Mouse (Mus musculus): Measurements from ENCODE around the gene Olfm2. TPM values are rescaled to one million over a fixed set of nuclear protein-coding genes. Genes with fewer than 3 reads are reported as not detected.
A peak's percentile ranks its signal among the peaks of the same experiment; 100 is the strongest.

Olfm2 gene
- polyA plus RNA-seq, 1 experiment from 2014 or later, result 202 TPM

DNA sequence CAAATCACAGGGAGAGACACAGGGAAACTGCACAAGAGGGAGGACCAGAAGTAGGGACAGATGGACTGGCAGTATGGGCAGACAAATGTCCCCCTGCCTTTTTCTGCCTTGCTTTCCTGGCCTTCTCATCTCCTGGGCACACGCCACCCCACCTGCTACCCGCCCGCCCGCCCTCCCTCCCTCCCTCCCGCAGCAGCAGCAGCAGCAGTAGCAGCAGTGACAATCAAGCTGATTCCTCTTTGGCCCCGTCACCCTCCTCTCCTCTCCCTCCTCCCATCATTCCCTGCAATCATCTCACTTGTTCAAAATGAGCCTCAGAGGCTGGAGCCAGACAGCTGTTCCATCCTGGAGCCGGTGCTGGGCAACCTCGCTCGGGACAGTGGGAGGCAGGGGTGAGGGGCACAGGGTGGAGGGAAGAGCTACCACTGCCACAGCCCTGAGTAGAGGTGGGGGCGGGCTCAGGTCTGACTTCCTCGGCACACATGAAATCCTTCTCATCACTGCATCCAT is 32.6 kb downstream of the Olfm2 start:
- Histone ChIP-seq H3K4me2 (ENCODE audit: low read depth, low read length) (no peak overlapping the region), H3K27ac (ENCODE audit: low read depth, low read length) (peak overlapping the region; percentile 75), H3K4me1 (ENCODE audit: control insufficient read depth, insufficient read depth, low read length) (peaks cover 14% of the 10 kb centered on the region; the same call in 1 of the 2 replicates), H3K4me3 (ENCODE audit: low read depth, low read length) (no peak overlapping the region), H3K9me3 (ENCODE audit: control insufficient read depth, low read length) (no peaks in the 10 kb centered on the region; the same call in 1 of the 2 replicates), H3K9ac (replicated peaks; ENCODE audit: low read depth, low read length) (no peak overlapping the region), H3K36me3 (ENCODE audit: control insufficient read depth, insufficient read depth, low read length) (no peaks in the 10 kb centered on the region), H3K27me3 (ENCODE audit: control insufficient read depth, insufficient read depth, low read length) (no peaks in the 10 kb centered on the region)
- peak; percentile 80 for ATAC-seq (ENCODE audit: low read depth)
- WGBS, result 18% methylated on average over 11 of the region's 11 CpGs

DNA sequence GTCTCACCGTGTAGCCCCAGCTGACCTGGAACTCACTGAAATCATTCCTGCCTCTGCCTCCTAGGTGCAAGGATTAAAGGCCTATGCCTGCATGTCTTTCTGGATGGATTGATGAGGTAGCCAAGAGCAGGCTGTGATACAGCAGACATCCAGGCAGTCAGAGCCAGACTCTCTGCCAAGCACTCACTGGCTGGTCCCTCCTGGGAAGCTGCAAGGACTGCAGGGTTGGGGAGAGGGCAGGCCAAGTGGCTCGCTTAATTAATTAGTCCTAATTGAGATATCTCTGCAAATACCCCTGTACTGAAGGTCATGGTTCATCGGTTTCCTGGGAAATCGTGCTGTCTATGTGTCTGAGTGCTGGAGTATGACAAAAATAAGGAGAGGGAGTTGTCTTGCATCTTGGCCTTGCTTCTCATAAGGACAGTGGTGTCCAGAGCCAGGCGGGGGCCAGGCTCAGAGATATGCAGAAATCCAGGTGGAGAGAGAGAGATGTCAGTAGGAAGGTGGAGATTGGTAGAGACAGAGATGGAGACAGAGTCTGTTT is 33.1 kb downstream of the Olfm2 start:
- H3K36me3 ChIP-seq (ENCODE audit: control insufficient read depth, insufficient read depth, low read length), result no peaks in the 10 kb centered on the region
- 55% methylated on average over 5 of the region's 5 CpGs for WGBS
- H3K4me3 ChIP-seq (ENCODE audit: low read depth, low read length), result no peak overlapping the region
- peak; percentile 36; the same call in 1 of the 2 replicates for ATAC-seq (ENCODE audit: low read depth)
- H3K9ac ChIP-seq (replicated peaks; ENCODE audit: low read depth, low read length), result no peak overlapping the region
- peaks cover 14% of the 10 kb centered on the region; the same call in 1 of the 2 replicates for H3K4me1 ChIP-seq (ENCODE audit: control insufficient read depth, insufficient read depth, low read length)
- H3K9me3 ChIP-seq (ENCODE audit: control insufficient read depth, low read length), result no peaks in the 10 kb centered on the region; the same call in 1 of the 2 replicates
- peak overlapping the region; percentile 75 for H3K27ac ChIP-seq (ENCODE audit: low read depth, low read length)
- H3K4me2 ChIP-seq (ENCODE audit: low read depth, low read length), result no peak overlapping the region
- H3K27me3 ChIP-seq (ENCODE audit: control insufficient read depth, insufficient read depth, low read length), result no peaks in the 10 kb centered on the region

- no peak overlapping the region for H3K4me3 ChIP-seq (ENCODE audit: low read depth, low read length)
- 87% methylated on average over 3 of the region's 3 CpGs for WGBS
- H3K36me3 ChIP-seq (ENCODE audit: control insufficient read depth, insufficient read depth, low read length), result no peaks in the 10 kb centered on the region
- no peak overlapping the region for H3K4me2 ChIP-seq (ENCODE audit: low read depth, low read length)
- H3K9ac ChIP-seq (replicated peaks; ENCODE audit: low read depth, low read length), result no peak overlapping the region
- no peaks in the 10 kb centered on the region for H3K27me3 ChIP-seq (ENCODE audit: control insufficient read depth, insufficient read depth, low read length)
- H3K4me1 ChIP-seq (ENCODE audit: control insufficient read depth, insufficient read depth, low read length), result peaks cover 14% of the 10 kb centered on the region; the same call in 1 of the 2 replicates
- no peak overlapping the region for H3K27ac ChIP-seq (ENCODE audit: low read depth, low read length)
- ATAC-seq (ENCODE audit: low read depth), result no peak
- no peaks in the 10 kb centered on the region; the same call in 1 of the 2 replicates for H3K9me3 ChIP-seq (ENCODE audit: control insufficient read depth, low read length)
Observed at GRCm38 (mm10) chr9:20710471-20710870, 35.7 kb downstream of the Olfm2 start.

DNA sequence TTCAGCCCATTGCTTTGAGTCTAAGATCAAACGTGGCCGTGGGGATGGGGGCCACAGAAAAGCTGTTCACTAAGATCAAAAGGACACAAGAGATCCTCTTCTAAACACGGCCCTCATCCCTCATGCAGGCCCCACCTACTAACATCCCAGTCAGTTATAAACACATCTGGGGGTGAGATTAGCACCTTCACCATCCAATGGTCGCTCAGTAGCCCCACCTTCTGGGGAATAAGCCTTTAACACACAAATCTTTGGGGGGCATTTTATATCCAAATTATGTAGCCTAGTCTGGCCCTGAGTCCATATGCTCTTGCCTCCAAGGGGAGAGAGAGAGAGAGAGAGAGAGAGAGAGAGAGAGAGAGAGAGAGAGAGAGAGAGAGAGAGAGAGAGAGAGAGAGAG is 40.2 kb downstream of the Olfm2 start:
- H3K4me2 ChIP-seq (ENCODE audit: low read depth, low read length), result no peak overlapping the region
- H3K9ac ChIP-seq (replicated peaks; ENCODE audit: low read depth, low read length), result no peak overlapping the region
- H3K27ac ChIP-seq (ENCODE audit: low read depth, low read length), result no peak overlapping the region
- ATAC-seq (ENCODE audit: low read depth), result no peak
- H3K9me3 ChIP-seq (ENCODE audit: control insufficient read depth, low read length), result no peaks in the 10 kb centered on the region
- no peaks in the 10 kb centered on the region for H3K36me3 ChIP-seq (ENCODE audit: control insufficient read depth, insufficient read depth, low read length)
- H3K4me1 ChIP-seq (ENCODE audit: control insufficient read depth, insufficient read depth, low read length), result peaks cover 7% of the 10 kb centered on the region; the same call in 1 of the 2 replicates
- no peaks in the 10 kb centered on the region for H3K27me3 ChIP-seq (ENCODE audit: control insufficient read depth, insufficient read depth, low read length)
- 34% methylated on average over 4 of the region's 4 CpGs for WGBS
- H3K4me3 ChIP-seq (ENCODE audit: low read depth, low read length), result no peak overlapping the region

- Histone ChIP-seq H3K9ac (replicated peaks; ENCODE audit: low read depth, low read length) (no peak overlapping the region), H3K4me1 (ENCODE audit: control insufficient read depth, insufficient read depth, low read length) (peaks cover 7% of the 10 kb centered on the region; the same call in 1 of the 2 replicates), H3K4me3 (ENCODE audit: low read depth, low read length) (no peak overlapping the region), H3K4me2 (ENCODE audit: low read depth, low read length) (no peak overlapping the region), H3K27ac (ENCODE audit: low read depth, low read length) (no peak overlapping the region), H3K9me3 (ENCODE audit: control insufficient read depth, low read length) (no peaks in the 10 kb centered on the region), H3K27me3 (ENCODE audit: control insufficient read depth, insufficient read depth, low read length) (no peaks in the 10 kb centered on the region), H3K36me3 (ENCODE audit: control insufficient read depth, insufficient read depth, low read length) (no peaks in the 10 kb centered on the region)
- no peak for ATAC-seq (ENCODE audit: low read depth)
Observed at GRCm38 (mm10) chr9:20705420-20705819, 40.7 kb downstream of the Olfm2 start.

DNA sequence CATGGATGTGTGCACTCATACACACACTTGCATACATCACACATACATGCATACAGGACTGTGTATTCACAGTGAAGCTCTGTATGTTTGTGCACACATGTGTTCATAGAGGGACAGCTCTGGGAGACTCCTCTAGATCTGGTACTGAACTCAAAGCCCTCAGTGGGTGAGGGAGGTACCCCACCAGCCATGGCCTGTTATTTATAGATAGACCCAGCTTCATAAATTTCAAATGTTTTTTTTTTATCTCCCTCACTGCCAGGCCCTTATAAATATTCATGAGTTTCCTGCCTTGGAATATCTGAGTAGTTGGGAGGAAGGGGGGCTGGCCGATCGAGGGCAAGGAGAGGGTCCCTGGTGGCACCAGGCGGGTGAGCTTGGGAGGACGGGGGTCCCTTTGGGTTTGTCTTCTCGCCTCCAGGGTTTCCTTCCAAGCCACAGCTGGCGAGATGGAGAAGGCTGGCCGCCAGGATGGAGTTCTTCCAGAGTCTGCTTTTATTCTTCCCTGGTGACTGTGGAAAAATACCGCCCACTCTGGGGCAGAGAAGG is 42.2 kb downstream of the Olfm2 start:
- no peaks in the 10 kb centered on the region for H3K36me3 ChIP-seq (ENCODE audit: control insufficient read depth, insufficient read depth, low read length)
- peaks cover 7% of the 10 kb centered on the region; the same call in 1 of the 2 replicates for H3K4me1 ChIP-seq (ENCODE audit: control insufficient read depth, insufficient read depth, low read length)
- no peaks in the 10 kb centered on the region for H3K9me3 ChIP-seq (ENCODE audit: control insufficient read depth, low read length)
- ATAC-seq (ENCODE audit: low read depth), result peak; percentile 73
- peak overlapping the region; percentile 69 for H3K27ac ChIP-seq (ENCODE audit: low read depth, low read length)
- H3K4me2 ChIP-seq (ENCODE audit: low read depth, low read length), result no peak overlapping the region
- H3K9ac ChIP-seq (replicated peaks; ENCODE audit: low read depth, low read length), result 0 out of 2 replicates have a peak overlapping the region, but pooled peaks have one; percentile 0
- no peak overlapping the region for H3K4me3 ChIP-seq (ENCODE audit: low read depth, low read length)
- 17% methylated on average over 8 of the region's 8 CpGs for WGBS
- H3K27me3 ChIP-seq (ENCODE audit: control insufficient read depth, insufficient read depth, low read length), result no peaks in the 10 kb centered on the region

- no peak overlapping the region for H3K4me2 ChIP-seq (ENCODE audit: low read depth, low read length)
- WGBS, result 10% methylated on average over 8 of the region's 8 CpGs
- H3K4me1 ChIP-seq (ENCODE audit: control insufficient read depth, insufficient read depth, low read length), result peaks cover 14% of the 10 kb centered on the region; the same call in 1 of the 2 replicates
- H3K9me3 ChIP-seq (ENCODE audit: control insufficient read depth, low read length), result no peaks in the 10 kb centered on the region
- no peak overlapping the region for H3K9ac ChIP-seq (replicated peaks; ENCODE audit: low read depth, low read length)
- no peaks in the 10 kb centered on the region for H3K36me3 ChIP-seq (ENCODE audit: control insufficient read depth, insufficient read depth, low read length)
- H3K27me3 ChIP-seq (ENCODE audit: control insufficient read depth, insufficient read depth, low read length), result no peaks in the 10 kb centered on the region
- no peak overlapping the region for H3K4me3 ChIP-seq (ENCODE audit: low read depth, low read length)
- H3K27ac ChIP-seq (ENCODE audit: low read depth, low read length), result peak overlapping the region; percentile 34; the same call in 1 of the 2 replicates
- ATAC-seq (ENCODE audit: low read depth), result no peak; the same call in 1 of the 2 replicates
Observed at GRCm38 (mm10) chr9:20697466-20697865, 48.7 kb downstream of the Olfm2 start.

DNA sequence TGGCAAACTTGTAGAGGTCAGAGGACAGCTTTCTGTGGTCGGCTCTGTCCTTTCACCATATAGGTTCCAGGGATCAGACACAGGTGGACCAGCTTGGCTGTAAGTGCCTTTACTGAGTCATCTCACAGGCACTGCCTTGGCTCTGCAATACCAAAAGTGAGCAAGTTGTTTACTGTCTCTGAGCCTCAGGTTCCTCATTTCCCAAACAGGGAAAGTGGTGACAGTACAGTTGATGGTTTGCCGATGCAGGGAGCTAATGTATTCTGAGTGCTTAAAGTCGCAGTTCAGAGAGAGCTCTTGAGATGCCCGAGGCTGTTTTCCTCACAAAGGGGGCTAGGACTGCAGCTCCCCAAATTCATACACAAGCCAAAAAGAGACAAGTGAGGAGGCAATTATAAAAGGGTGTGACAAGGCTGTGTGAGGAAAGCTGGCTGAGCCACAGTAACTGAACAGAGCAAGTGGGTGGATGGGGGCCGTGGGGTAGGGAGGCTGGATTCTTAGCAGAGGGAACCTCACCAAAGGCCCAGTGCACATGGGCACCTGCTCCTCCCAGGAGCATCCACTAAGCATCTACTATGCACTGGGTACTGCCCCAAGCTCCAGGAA is 49.9 kb downstream of the Olfm2 start:
- Histone ChIP-seq H3K4me1 (ENCODE audit: control insufficient read depth, insufficient read depth, low read length) (peaks cover 14% of the 10 kb centered on the region; the same call in 1 of the 2 replicates), H3K9ac (replicated peaks; ENCODE audit: low read depth, low read length) (no peak overlapping the region), H3K36me3 (ENCODE audit: control insufficient read depth, insufficient read depth, low read length) (no peaks in the 10 kb centered on the region), H3K27ac (ENCODE audit: low read depth, low read length) (peak overlapping the region; percentile 44; the same call in 1 of the 2 replicates), H3K9me3 (ENCODE audit: control insufficient read depth, low read length) (no peaks in the 10 kb centered on the region), H3K4me2 (ENCODE audit: low read depth, low read length) (no peak overlapping the region), H3K4me3 (ENCODE audit: low read depth, low read length) (no peak overlapping the region), H3K27me3 (ENCODE audit: control insufficient read depth, insufficient read depth, low read length) (no peaks in the 10 kb centered on the region)
- 51% methylated on average over 5 of the region's 5 CpGs for WGBS
- no peak for ATAC-seq (ENCODE audit: low read depth)

DNA sequence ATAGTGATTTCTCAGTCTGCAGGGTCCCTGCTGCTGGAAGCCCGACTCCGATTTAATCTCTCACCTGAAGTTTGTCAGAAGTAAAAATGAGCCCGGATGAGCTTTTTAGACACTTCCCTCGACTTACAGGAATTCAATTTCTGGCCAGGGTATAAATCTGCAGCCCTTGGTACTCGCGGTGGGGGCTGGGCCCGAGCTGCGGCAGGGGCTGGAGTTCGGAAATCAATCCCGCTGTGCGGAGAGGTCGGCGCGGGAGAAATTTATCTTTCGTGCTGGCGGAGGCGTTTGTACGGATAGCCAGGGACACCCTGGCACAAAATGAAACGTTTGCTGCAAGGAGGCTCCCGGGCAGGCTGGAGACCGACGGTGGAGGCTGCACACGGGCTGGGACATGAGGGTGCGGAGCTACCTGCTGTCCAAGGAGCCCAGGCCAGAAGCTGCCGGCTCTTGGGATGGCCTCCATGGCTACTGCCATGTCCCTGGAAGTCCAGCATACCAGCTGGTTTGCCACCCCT is 51.4 kb downstream of the Olfm2 start:
- ATAC-seq (ENCODE audit: low read depth), result peak; percentile 26; the same call in 1 of the 2 replicates
- Histone ChIP-seq H3K4me3 (ENCODE audit: low read depth, low read length) (peak overlapping the region; percentile 16), H3K4me1 (ENCODE audit: control insufficient read depth, insufficient read depth, low read length) (peaks cover 18% of the 10 kb centered on the region), H3K27ac (ENCODE audit: low read depth, low read length) (peak overlapping the region; percentile 66), H3K4me2 (ENCODE audit: low read depth, low read length) (peak overlapping the region; percentile 46), H3K36me3 (ENCODE audit: control insufficient read depth, insufficient read depth, low read length) (no peaks in the 10 kb centered on the region), H3K27me3 (ENCODE audit: control insufficient read depth, insufficient read depth, low read length) (no peaks in the 10 kb centered on the region), H3K9ac (replicated peaks; ENCODE audit: low read depth, low read length) (peak overlapping the region; percentile 37), H3K9me3 (ENCODE audit: control insufficient read depth, low read length) (no peaks in the 10 kb centered on the region)
- WGBS, result 2% methylated on average over 25 of the region's 25 CpGs
